Mouse (Mus musculus) frontal cortex, postnatal 14 days (tissue): ENCODE data around the gene Runx1.

Experiments used
- DNase-seq, 2 experiments: peaks; one replicate each; pipeline ENCODE4 v3.0.0; 2022; ENCODE audit warnings: low spot score in 2 of 2

The Runx1 gene

GRCm38 (mm10) chr16:92745239-92745638, 80.7 kb downstream of the Runx1 start:
- no peak for DNase-seq

DNA sequence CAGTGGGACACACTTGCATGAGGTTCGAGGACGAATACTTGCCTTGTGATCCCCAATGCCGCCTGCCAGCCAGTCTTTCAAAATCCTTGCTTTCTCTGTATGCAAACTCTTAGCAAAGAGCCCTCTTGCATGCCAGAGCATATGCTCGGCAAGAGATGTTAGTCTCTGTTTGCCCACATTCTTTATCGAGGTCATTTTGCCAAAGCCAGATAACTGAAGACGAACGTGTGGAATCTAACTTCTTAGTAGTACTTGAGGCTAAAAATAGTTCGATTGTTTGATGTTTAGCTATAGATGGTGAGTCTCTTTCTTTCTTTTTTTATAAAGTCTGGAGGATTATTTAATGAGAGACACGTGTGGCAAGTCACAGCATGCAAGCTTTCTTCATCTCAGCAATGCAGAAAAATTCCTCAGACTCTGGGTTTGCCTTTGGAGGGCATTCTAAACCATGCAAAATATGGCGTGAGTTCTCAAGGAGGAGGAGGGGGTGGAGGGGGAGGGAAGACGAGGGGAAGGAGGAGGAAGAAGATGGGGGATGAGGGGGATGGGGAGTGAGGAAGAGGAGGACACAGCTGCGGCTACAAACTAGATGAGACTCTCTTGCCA, 81.7 kb downstream of the Runx1 start:
- no peak for DNase-seq

DNA sequence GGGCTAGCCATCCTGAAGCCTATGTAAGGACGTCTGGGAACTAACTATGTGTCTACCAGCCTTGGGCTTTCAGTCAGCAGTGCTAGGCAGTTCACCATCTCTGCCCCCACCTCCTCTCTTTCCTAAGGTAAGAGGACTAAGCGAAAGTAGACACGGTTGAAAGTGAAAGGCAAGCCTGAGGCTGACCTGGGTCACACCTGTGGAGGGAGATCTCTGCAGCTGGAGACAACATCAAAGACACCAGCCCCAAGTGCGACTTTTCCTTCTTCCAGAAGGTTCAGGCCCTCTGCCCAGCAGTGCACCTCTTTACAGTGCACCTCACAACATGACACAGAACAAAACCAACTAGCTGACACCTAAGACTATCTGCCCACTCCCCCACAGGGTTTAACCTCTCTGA, 82.2 kb downstream of the Runx1 start:
- no peak for DNase-seq

GRCm38 (mm10) chr16:92741342-92741741, 84.6 kb downstream of the Runx1 start:
- DNase-seq: no peak

GRCm38 (mm10) chr16:92740541-92740940, 85.4 kb downstream of the Runx1 start:
- no peak for DNase-seq

GRCm38 (mm10) chr16:92739997-92740396, 86.0 kb downstream of the Runx1 start:
- DNase-seq: no peak

- no peak for DNase-seq
Measured at GRCm38 (mm10) chr16:92739071-92739793, 86.7 kb downstream of the Runx1 start.

DNA sequence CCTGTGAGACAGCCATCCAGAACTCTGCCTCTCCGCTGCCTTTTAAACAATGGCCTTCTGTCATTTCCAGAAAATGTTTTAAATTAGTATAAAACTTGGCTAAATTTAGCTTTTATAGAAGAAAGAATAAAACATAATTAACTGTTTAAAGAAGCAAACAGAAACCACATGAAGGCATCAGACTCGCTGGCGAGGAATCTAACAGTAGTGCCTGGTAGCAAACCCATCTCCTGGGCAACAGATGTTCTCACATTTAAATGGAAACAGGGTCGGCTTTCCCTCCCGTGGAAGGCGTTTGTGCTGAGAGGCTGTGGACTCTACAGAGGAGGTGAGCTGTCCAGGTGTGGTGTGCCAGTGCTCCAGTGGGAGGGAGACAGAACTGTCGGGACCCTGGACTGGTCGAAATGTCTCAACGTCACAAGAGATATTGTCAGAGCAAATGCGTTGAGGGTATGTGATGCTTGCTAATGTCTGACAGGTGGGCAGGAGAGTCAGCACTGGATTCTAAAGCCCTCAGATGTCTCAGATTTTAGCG, 87.4 kb downstream of the Runx1 start:
- no peak for DNase-seq

GRCm38 (mm10) chr16:92726870-92727269, 99.1 kb downstream of the Runx1 start:
- DNase-seq: no peak

GRCm38 (mm10) chr16:92724526-92724925, 101.4 kb downstream of the Runx1 start:
- DNase-seq: no peak

DNA sequence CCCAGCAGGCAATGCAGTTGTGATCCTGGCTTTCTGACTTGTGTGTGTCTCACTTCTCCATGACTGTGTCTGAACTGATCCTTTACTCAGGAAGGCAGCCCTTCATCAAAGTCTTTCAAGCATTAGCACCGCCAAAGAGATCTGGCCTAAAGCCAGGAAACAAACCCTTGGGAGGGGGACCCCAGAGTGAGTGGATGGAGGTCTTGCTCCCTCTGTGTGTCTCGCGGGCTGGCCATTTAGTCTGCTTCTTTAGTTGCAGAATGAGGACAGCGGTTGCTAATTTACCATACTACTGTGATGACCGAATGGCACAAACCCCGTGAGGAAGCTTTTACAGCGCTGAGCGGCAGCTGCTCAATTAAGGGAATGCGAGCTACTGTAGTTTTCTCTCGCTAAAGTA, 105.3 kb downstream of the Runx1 start:
- DNase-seq: no peak

DNA sequence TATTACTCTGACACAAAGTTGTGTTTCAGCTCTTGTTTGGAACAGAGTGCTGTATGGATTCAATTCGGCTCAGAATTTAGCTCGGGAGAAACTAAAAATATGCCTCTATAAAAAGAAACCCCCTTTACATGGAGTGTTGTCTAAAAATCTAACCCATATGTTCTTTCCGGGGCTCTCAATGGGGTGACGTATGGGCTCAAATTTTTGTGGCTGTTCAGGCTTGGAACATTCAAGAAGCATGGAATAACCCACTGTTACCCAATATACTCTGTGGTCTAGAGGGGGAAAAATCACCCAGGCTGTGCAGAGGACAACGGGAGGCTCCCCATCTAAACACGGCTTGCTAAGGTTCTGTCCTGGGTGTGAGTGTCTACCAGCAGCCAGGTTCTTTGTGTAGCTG, 106.2 kb downstream of the Runx1 start:
- DNase-seq: no peak

DNA sequence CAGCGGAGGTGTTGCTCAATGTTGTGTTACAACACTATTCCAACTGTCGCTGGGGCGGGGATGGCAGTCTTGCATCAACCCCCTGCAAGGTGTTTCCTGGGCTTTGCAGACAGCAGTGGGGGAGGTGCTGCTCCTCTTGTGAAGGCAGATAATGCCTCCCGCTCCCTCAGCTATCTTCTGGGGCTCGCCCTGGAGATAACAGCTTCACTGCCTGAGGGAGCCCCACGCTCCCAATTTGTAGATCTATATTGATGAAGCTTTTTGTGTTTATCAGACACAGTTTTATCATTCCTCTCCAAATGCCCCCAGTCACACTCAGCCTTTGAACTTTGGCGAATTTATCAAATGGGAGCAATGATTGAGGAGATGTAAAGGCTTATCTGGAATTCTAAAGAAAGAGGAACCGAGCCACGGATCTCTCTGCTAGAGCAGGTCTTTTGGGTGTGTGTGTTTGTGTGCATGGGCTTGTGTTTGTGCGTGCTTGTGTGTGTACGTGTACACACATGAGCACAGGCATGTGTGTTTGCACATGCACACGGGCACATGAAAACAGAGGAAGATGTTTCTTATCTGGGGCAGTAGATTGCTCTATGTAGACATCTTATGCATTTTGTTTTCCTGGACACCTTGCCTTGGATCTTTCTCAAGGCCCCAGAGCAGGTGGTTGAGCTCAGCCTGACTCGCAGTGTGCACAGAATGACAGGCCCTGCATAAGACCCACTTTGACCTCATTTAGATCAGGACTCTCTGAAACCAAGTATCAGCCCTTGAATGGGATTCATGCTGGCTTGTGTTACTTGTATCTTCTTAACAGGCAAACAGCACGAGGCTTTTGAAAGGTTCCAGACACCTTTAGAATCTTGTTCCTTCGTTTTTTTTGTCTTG, 110.1 kb downstream of the Runx1 start:
- DNase-seq: no peak

DNA sequence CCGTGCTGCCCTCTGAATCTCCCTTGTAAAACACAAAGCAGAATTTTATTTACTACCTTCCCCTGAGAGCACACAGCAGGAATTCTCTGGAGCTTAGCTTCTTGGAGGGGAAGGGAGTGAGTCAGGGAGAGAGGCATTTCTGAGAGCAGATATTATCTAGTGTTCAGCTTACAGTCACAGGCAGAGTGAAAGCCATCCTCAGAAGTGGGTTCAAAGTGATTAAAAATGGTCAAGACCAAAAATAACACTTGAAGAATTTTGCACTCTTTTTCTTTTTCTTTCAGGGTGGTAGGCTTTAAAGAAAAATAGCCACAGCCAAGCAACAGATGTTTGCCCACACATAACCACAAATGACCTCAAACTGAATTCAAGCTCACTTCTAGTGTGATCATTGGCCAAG, 115.8 kb downstream of the Runx1 start:
- no peak for DNase-seq

DNA sequence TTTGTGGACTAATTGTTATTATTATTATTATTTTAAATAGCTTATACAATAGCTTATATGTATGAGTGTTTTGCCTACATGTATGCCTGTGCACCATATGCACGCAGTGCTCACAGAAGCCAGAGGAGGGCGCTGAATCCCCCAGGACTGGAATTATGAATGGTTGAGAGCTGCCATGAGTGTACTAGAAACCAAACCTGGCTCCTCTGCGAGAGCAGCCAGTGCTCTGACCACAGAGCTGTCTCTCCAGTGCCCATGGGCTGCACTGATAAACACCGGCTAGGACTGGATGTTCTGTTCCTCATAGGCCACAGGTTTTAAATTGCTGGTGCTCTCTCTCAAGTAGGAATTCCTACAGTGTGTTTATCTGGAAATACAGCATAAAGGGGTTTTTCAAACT, 117.2 kb downstream of the Runx1 start:
- DNase-seq: no peak

- DNase-seq: no peak
Measured at GRCm38 (mm10) chr16:92707712-92708111, 118.2 kb downstream of the Runx1 start.

GRCm38 (mm10) chr16:92707146-92707545, 118.8 kb downstream of the Runx1 start:
- no peak for DNase-seq

GRCm38 (mm10) chr16:92705564-92706458, 120.1 kb downstream of the Runx1 start:
- no peak for DNase-seq

DNA sequence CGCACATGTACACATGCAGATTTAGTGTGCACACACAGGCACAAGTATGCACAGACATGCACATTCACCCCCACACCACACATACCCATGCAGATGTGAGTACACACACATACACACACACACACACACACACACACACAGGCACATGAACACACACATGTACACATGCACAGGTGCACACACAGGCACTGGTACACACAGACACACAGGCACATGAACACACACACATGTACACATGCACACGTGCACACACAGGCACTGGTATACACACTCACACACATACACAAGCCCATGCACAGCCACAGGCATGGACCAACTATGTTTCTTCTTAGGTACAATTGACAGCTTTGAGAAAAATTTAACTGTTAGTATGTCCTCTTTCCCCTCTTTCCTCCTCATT, 122.1 kb downstream of the Runx1 start:
- no peak for DNase-seq

GRCm38 (mm10) chr16:92699531-92700397, 126.2 kb downstream of the Runx1 start:
- DNase-seq: no peak
